Mouse (Mus musculus) naive thymus-derived CD4-positive, alpha-beta T cell, adult 5 months (primary cell): Measurements from ENCODE around the gene Pptc7. TPM values are rescaled to one million over a fixed set of nuclear protein-coding genes. Genes with fewer than 3 reads are reported as not detected.

Experiments
- polyA plus RNA-seq: library from polyadenylated mRNA; unstranded; fragments of 100-300 nt; shearing (Covaris generic); gene quantifications from one replicate; pipeline ENCODE4 v1.2.1, GENCODE M21; 2017

The Pptc7 gene
- 67.5 TPM for polyA plus RNA-seq

DNA sequence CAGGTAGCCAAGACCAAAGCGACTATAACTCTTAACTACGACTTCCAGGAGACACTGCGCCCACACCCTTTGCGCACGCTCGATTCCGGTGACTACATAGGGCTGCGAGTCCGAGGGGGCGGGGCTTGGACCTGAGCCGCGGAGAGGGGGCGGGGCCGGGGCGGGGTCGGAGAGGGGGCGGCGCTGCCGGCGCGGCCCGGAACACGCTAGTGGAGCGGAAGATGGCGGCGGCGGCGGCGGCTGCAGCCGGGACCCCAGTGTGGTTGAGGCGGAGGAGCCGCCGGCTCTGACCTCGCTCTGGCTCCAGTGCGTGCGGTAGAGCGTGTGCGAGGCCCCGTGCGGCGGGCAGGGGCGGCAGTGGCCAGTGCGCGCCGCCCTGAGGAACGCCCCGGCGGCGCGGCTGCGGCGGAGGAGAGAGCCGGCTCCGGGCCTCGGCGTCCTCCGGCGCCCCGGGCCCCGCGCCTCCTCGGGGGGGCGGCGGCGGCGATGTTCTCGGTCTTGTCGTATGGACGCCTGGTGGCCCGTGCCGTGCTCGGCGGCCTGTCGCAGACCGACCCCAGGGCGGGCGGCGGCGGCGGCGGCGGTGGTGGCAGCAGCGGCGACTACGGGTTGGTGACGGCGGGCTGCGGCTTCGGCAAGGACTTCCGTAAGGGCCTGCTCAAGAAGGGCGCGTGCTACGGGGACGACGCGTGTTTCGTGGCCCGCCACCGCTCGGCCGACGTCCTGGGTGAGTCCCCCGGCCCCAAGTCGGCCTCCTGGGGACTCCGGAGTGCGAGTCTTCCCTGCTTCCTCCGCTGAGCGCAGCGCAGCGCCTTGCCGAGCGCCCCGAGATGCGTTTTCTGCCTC is at the start of gene Pptc7:
Gene Pptc7, plus strand, starts transcription at position 183 of the 846 bp plus-strand sequence.

DNA sequence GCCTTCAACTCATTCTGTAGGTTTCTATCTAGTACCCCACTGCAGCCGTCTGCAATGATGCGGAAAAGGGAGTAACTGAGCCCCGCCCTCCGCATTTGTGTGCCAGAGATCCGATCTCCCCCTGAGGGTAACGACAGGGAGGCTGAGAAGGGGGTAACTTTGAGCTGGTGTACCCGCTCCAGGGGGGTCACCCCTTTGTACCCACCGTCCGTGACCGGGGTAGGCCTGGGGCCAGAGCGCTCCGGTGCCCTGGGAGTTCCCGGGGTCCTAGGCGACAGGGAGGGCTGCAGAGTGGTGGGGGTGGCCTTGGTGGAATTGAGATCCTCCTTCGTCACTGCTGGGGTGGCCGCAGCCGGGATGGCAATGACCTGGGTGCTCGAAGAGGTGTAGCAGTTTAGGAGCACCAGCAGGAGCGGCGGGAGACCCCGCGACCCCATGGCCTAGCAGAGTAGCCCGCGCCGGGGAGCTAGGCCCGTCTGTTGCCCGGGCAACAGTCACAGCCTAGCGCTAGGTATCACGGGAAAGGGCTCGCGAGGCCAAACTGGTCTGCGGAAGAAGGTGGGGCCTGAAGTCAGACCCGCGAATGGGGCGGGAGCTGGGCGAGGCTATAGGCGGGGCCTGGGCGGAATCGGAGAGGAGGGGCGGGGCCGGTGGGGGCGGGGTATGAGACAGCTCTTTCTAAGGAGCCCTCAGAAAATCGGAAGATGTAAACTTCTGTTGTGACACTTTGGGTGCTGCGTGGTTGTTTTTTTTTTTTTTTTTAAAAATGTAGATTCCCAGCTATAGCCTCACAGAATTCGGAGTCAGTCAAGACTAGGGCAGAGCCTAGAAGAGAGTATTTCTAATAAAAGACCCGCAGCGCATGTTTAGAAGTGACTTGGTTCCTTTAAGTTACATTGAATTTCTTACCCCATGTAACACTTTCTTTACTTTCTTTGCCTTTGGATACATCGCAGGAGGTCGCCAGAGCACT is 19.9 kb upstream of the Pptc7 start, which contains the start of gene Tctn1:
Gene Tctn1, minus strand, starts transcription at position 528 of the 973 bp plus-strand sequence.

DNA sequence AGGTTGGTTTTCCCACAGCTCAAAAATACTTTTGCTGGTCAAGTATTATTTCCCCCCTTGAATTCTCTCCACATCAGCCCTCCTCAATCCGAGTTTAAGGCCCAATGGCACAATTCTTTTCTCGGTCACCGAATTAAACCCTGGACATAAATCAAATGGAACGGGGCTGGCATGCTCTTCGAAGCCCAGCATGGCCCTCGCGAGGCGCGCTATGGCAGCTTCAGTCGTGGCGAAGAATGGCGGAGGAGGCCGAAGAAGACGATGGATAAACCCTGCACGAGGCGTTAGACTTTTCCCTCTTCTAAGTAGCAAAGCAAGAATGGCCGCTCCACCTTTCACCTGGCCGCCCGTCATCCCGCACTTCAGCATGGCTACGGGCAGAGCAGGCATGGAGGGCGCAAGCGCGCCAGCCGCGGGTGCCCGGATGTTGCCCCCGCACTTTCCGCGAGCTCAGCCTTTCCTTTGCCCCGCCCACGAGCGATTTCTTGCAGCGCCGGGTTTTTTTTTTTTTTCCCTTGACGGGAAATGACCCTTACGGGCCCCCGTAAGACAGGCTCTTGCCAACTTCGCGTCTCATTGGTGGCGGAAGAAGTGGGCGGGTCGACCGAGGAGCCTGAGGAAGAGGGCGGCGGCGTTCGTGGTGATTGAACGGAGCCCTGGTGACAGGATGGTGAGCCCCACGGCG is 69.8 kb downstream of the Pptc7 start, which contains the start of the genes Rad9b and Vps29:
Gene Rad9b, minus strand, starts transcription at position 427 of the 685 bp plus-strand sequence.
Gene Vps29, plus strand, starts transcription at position 563 of the 685 bp plus-strand sequence.

DNA sequence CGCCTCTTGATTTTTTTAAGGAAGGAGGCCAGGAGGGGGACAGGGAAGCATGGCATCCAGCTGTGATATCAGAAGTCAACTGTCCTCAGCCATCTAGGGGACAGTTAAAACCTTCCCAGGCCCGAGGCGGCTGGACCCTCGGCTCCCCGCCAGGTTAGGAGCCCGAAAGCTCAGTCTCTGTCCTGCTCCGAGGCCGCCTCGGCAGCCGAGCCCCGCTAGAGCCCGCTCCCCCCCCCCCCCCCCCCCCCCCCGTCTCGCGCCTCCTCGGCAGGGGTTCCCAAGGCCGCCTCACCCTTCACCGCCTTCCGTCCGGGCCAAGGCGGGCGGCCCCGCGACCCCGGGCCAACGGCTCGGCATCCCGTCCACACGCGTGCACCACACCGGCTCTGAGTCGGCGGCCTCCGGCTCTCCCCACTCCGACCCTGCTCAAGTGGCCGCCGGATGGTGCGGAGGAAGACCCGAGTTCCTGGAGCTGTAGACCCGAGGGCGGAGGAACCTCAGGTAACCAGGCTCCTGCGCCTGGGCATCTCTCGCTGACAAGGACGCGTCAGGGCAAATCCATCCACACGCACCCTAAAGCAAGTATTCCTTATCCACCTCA is 87.5 kb downstream of the Pptc7 start, which contains the start of gene Gpn3:
Gene Gpn3, plus strand, starts transcription at position 286 of the 601 bp plus-strand sequence.

DNA sequence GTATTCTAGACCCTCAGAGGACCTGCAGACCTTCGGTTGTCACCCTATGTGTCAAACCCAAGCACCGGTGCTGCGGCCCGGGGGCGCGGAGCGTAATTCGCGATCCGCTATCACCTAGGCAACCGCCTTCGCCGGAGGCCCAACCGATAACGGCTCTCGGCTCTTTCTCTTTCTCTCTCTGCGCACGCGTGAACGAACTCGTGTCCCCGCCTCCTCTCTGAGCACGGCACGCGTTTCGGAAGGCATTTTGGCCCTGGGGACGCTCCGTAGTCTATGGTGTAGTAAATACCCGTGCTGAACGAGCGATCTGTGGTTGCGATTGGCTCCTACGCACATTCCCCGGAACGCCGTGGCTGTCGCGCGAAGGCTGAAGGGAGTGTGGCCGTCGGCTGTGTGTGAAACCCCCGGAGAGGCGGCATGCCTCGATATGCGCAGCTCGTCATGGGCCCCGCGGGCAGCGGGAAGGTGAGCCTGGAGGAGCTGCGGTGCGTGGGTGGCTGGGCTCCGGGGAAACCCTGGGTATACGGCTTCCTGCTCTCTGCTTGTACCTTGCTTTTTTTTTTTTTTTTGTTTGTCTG is 88.1 kb downstream of the Pptc7 start, which contains the start of gene Fam216a:
Gene Fam216a, minus strand, starts transcription at position 173 of the 578 bp plus-strand sequence.

Other genes with a start within 250 kb of the Pptc7 start
- gene Cux2, start 234.3 kb upstream of the Pptc7 start, polyA plus RNA-seq = 0.20 TPM
- not detected for gene Myl2, start 183.4 kb upstream of the Pptc7 start, polyA plus RNA-seq
- 0.26 TPM for gene Ccdc63, start 143.5 kb upstream of the Pptc7 start, polyA plus RNA-seq
- 551 TPM for gene Ppp1cc, start 126.1 kb upstream of the Pptc7 start, polyA plus RNA-seq
- gene Hvcn1, start 77.6 kb upstream of the Pptc7 start, polyA plus RNA-seq = 61.7 TPM
- 0.42 TPM for gene Tctn1, start 19.9 kb upstream of the Pptc7 start, polyA plus RNA-seq
- gene Rad9b, start 69.9 kb downstream of the Pptc7 start, polyA plus RNA-seq = 5.1 TPM
- 91.0 TPM for gene Vps29, start 70.0 kb downstream of the Pptc7 start, polyA plus RNA-seq
- gene Gpn3, start 87.5 kb downstream of the Pptc7 start, polyA plus RNA-seq = 129 TPM
- 13.0 TPM for gene Fam216a, start 88.0 kb downstream of the Pptc7 start, polyA plus RNA-seq
- gene Arpc3, start 107.5 kb downstream of the Pptc7 start, polyA plus RNA-seq = 770 TPM
- gene Anapc7, start 137.3 kb downstream of the Pptc7 start, polyA plus RNA-seq = 37.1 TPM
- 91.6 TPM for gene Atp2a2, start 217.9 kb downstream of the Pptc7 start, polyA plus RNA-seq